Mouse (Mus musculus) heart, adult 2 months (tissue): ENCODE data around the gene Ttc39b. TPM values are rescaled to one million over a fixed set of nuclear protein-coding genes. Genes with fewer than 3 reads are reported as not detected.

Experiments
- DNase-seq, 2 experiments: peaks; one replicate each; pipeline ENCODE4 v3.0.0; 2021
- H3K27ac ChIP-seq: fragments of 200-600 bp; 2 replicates; pipeline ENCODE4 v1.8.1; 2022
- H3K27me3 ChIP-seq: fragments of 200-500 bp; 2 replicates; pipeline ENCODE4 v1.6.1; 2012; ENCODE audit warnings: mild to moderate bottlenecking, low read length, inconsistent platforms, mixed read lengths; ENCODE audit not compliant: control insufficient read depth, insufficient read depth
- H3K36me3 ChIP-seq: fragments of 200-500 bp; 2 replicates; pipeline ENCODE4 v1.6.1; 2012; ENCODE audit warnings: low read length, inconsistent platforms; ENCODE audit not compliant: control insufficient read depth, insufficient read depth
- H3K4me1 ChIP-seq: fragments of 200-500 bp; 2 replicates; pipeline ENCODE4 v1.6.1; 2011; ENCODE audit warnings: low read length; ENCODE audit not compliant: control insufficient read depth, insufficient read depth
- H3K4me3 ChIP-seq: fragments of 200-600 bp; 2 replicates; pipeline ENCODE4 v1.8.1; 2022
- H3K79me2 ChIP-seq: fragments of 200-500 bp; replicated peaks from 2 replicates; pipeline ENCODE4 v1.6.1; 2012; ENCODE audit warnings: mild to moderate bottlenecking, inconsistent platforms, low read length, moderate library complexity, mixed read lengths; ENCODE audit not compliant: control insufficient read depth, insufficient read depth
- H3K9ac ChIP-seq: fragments of 200-500 bp; 2 replicates; pipeline ENCODE4 v1.6.1; 2012; ENCODE audit warnings: low read depth, mild to moderate bottlenecking, control low read depth, inconsistent platforms, low read length, mixed read lengths
- CTCF ChIP-seq: fragments of 200-600 bp; IDR thresholded peaks from 2 replicates; pipeline ENCODE4 v1.8.1; 2022; ENCODE audit warnings: antibody characterized with exemption, mild to moderate bottlenecking, moderate library complexity
- EP300 ChIP-seq: fragments of 200-500 bp; IDR thresholded peaks from 2 replicates; pipeline ENCODE4 v1.6.1; 2011; ENCODE audit warnings: low read depth, low read length, control low read depth; ENCODE audit not compliant: insufficient read depth
- POLR2A ChIP-seq: fragments of 200-500 bp; IDR thresholded peaks from 2 replicates; pipeline ENCODE4 v1.6.1; 2011; ENCODE audit warnings: mild to moderate bottlenecking, low read depth, low read length, control low read depth; ENCODE audit not compliant: insufficient read depth
- WGBS: fragments of 180-500 bp; shearing (Covaris S2); methylation state at CpG from one replicate; pipeline ENCODE4 v1.1.7; 2018; 5-methylcytosine and 5-hydroxymethylcytosine counted together
- intact Hi-C: fragments of 180-260 bp; cut with DNase I; formaldehyde crosslinking; loops from one replicate; pipeline ENCODE4 v1.15.1; 2025
- polyA plus RNA-seq: library from polyadenylated mRNA; depleted of rRNA; stranded (reverse); fragments of >200 nt; gene quantifications from 2 replicates; pipeline ENCODE4 v1.2.3, GENCODE M21; 2012
- total RNA-seq, 2 experiments: library from RNA; stranded (reverse); gene quantifications; 2 replicates each; pipeline ENCODE4 v1.2.3; 2021

Gene Ttc39b
- total and polyA plus RNA-seq, 3 experiments = 3.8 to 21.9 (median 16.2) TPM

- intact Hi-C loops = no loop called here
- TF ChIP-seq POLR2A = no peak
- no peak for TF ChIP-seq EP300
- no peak for TF ChIP-seq CTCF
- H3K79me2 ChIP-seq = no peaks in the 10 kb centered on the region
- H3K36me3 ChIP-seq = no peaks in the 10 kb centered on the region
- H3K27me3 ChIP-seq = no peaks in the 10 kb centered on the region
- DNase-seq = peak; percentile 35 to 50
- no peak overlapping the region for H3K9ac ChIP-seq
- WGBS = 54% methylated on average over 19 of the region's 19 CpGs
- H3K27ac ChIP-seq = no peak overlapping the region
- H3K4me3 ChIP-seq = no peak overlapping the region
- H3K4me1 ChIP-seq = no peaks in the 10 kb centered on the region; the same call in 1 of the 2 replicates
These were observed 50.4 kb downstream of the Ttc39b start for GRCm38 (mm10) chr4:83273616-83274050.

- H3K79me2 ChIP-seq = no peaks in the 10 kb centered on the region
- no peak overlapping the region for H3K9ac ChIP-seq
- WGBS = 86% methylated on average over 9 of the region's 9 CpGs
- H3K36me3 ChIP-seq = no peaks in the 10 kb centered on the region
- intact Hi-C loops = no loop called here
- H3K4me3 ChIP-seq = no peak overlapping the region
- no peaks in the 10 kb centered on the region for H3K27me3 ChIP-seq
- no peak for TF ChIP-seq EP300
- TF ChIP-seq POLR2A = no peak
- TF ChIP-seq CTCF = no peak
- no peaks in the 10 kb centered on the region; the same call in 1 of the 2 replicates for H3K4me1 ChIP-seq
- no peak for DNase-seq
- H3K27ac ChIP-seq = no peak overlapping the region
These were observed 51.0 kb downstream of the Ttc39b start for GRCm38 (mm10) chr4:83272917-83273615.

- DNase-seq = no peak
- no peak overlapping the region for H3K27ac ChIP-seq
- TF ChIP-seq CTCF (no peak), EP300 (no peak), POLR2A (no peak)
- no peaks in the 10 kb centered on the region for H3K27me3 ChIP-seq
- no peak overlapping the region for H3K4me3 ChIP-seq
- H3K4me1 ChIP-seq = no peaks in the 10 kb centered on the region; the same call in 1 of the 2 replicates
- intact Hi-C loops = no loop called here
- no peak overlapping the region for H3K9ac ChIP-seq
- H3K79me2 ChIP-seq = no peaks in the 10 kb centered on the region
- H3K36me3 ChIP-seq = no peaks in the 10 kb centered on the region
- 96% methylated on average over 8 of the region's 8 CpGs for WGBS
These were observed 53.6 kb downstream of the Ttc39b start for GRCm38 (mm10) chr4:83270481-83270880.

- no peaks in the 10 kb centered on the region for H3K79me2 ChIP-seq
- no peak for DNase-seq
- TF ChIP-seq CTCF (no peak), POLR2A (no peak), EP300 (no peak)
- no peak overlapping the region for H3K27ac ChIP-seq
- WGBS = 53% methylated on average over 6 of the region's 6 CpGs
- H3K4me1 ChIP-seq = no peaks in the 10 kb centered on the region
- intact Hi-C loops = no loop called here
- H3K9ac ChIP-seq = no peak overlapping the region
- no peaks in the 10 kb centered on the region for H3K27me3 ChIP-seq
- no peak overlapping the region for H3K4me3 ChIP-seq
- no peaks in the 10 kb centered on the region for H3K36me3 ChIP-seq
These were observed 54.4 kb downstream of the Ttc39b start for GRCm38 (mm10) chr4:83269614-83270013.

GRCm38 (mm10) chr4:83265926-83266692, 57.9 kb downstream of the Ttc39b start:
- TF ChIP-seq CTCF = no peak
- no peak for TF ChIP-seq EP300
- no peak for TF ChIP-seq POLR2A

GRCm38 (mm10) chr4:83264832-83265231, 59.2 kb downstream of the Ttc39b start:
- H3K4me3 ChIP-seq = no peak overlapping the region
- intact Hi-C loops = no loop called here
- H3K9ac ChIP-seq = no peak overlapping the region
- no peak for DNase-seq
- TF ChIP-seq POLR2A = no peak
- no peak for TF ChIP-seq CTCF
- no peak for TF ChIP-seq EP300
- WGBS = 96% methylated on average over 2 of the region's 2 CpGs
- H3K27ac ChIP-seq = no peak overlapping the region
- no peaks in the 10 kb centered on the region for H3K79me2 ChIP-seq
- H3K4me1 ChIP-seq = no peaks in the 10 kb centered on the region
- H3K36me3 ChIP-seq = no peaks in the 10 kb centered on the region
- H3K27me3 ChIP-seq = no peaks in the 10 kb centered on the region

More at GRCm38 (mm10) chr4:83265926-83266692, 57.9 kb downstream of the Ttc39b start:
- intact Hi-C loops = no loop called here
- Histone ChIP-seq H3K9ac (no peak overlapping the region), H3K4me3 (no peak overlapping the region), H3K79me2 (no peaks in the 10 kb centered on the region), H3K4me1 (no peaks in the 10 kb centered on the region), H3K36me3 (no peaks in the 10 kb centered on the region), H3K27me3 (no peaks in the 10 kb centered on the region), H3K27ac (no peak overlapping the region)
- WGBS = 66% methylated on average over 14 of the region's 14 CpGs
- DNase-seq = no peak
